Mouse (Mus musculus) ovary, postnatal 10 days (tissue): ENCODE measurements around the gene Olfr459.

ENCODE experiments used
- DNase-seq: peaks from one replicate; pipeline ENCODE4 v3.0.0; 2022; ENCODE audit warnings: low spot score

Olfr459 gene

GRCm38 (mm10) chr6:41775077-41775476 is at the start of gene Olfr459:
TSS of gene Olfr459 (minus strand) at chr6:41775177.
- DNase-seq, result no peak

DNA sequence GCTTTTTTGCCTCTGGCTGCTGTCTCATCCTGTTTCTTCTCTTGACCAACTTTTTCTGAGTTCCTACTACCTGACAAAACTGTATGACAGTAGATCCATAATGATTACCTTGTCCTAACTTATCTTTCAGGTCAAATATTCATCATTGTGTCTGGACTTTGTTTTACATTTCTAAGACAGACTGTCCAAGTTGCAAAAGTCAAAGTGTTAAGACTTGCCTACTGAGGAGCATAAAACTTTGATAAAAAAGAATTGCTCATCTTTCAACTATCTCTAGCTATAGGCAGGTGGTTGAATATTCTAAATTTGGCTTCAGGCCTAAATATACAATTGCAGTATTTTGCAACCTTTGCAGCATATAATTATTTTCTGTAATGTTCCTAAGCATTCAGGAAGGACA is 49.1 kb upstream of the Olfr459 start:
- DNase-seq, result no peak

DNA sequence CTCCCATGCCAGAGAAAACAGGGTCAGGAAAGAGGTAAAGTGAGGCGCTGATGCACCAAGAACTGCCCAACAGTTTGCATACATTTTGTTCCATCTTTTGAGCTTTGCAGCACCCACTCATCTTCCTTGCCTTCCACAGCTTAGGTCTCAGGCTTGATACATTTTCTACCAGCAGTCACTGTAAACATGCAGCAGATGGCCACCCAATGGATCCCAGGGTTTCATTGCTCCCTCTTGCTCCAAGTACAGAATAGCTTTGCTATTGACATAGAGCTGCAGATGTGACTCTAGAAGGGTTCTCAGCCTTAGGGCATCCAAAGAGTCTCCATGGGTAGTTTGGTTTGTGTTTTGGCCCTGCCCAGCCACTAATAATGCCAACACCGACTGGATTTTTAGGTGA is 11.7 kb upstream of the Olfr459 start:
- no peak for DNase-seq

DNA sequence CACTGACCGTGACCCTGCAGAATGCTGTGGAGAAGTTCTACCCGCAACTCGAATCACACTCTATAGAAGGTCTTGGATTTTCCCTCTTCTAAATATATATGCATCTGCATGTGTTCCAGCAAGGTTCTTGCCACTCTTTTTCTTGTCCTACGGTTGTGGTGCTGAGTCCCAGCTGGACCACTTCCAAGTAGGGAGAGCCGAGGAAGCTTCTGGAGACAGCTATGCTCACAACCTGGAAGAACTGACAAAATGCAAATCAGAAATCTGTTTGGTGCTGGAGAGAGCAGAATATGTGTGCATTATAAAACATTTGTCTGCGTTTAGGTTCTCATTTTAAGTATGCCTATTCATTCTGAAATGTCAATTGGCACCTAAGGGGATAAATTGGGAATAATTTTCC is 744 bp upstream of the Olfr459 start:
- no peak for DNase-seq

DNA sequence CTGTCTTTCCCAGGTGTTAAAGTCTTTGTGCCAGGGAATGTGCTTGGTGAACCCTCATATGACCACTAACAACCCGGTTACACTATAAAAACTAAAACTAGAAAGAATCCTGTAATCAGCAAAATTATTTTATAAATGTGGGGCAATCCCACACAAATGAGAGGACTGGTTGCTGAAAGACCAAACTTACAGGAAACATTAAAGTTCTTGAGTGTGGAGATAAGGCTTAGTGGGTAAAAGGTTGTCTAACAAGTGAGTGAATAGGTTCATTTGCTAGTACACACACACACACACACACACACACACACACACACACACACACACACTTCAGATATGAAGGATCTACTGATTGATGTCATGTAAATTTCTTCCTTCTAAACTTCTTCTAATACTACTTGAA is 5.1 kb downstream of the Olfr459 start:
- DNase-seq, result no peak

DNA sequence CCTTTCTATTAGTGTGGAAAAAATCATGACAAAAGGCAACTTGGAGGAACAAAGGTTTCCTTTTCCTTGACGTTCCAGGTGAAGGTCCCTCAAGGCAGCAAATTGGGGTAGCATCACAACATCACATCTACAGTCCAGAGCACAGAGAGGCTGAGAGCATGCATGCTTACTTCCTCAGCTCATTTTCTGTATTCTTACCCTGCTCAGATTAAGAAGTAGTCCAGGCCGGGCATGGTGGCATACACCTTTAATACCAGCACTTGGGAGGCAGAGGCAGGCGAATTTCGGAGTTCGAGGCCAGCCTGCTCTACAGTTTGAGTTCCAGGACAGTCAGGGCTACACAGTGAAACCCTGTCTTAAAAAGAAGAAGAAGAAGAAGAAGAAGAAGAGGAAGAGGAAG is 10.7 kb downstream of the Olfr459 start:
- no peak for DNase-seq

- no peak for DNase-seq
Observed at GRCm38 (mm10) chr6:41762370-41762757, 12.6 kb downstream of the Olfr459 start.

DNA sequence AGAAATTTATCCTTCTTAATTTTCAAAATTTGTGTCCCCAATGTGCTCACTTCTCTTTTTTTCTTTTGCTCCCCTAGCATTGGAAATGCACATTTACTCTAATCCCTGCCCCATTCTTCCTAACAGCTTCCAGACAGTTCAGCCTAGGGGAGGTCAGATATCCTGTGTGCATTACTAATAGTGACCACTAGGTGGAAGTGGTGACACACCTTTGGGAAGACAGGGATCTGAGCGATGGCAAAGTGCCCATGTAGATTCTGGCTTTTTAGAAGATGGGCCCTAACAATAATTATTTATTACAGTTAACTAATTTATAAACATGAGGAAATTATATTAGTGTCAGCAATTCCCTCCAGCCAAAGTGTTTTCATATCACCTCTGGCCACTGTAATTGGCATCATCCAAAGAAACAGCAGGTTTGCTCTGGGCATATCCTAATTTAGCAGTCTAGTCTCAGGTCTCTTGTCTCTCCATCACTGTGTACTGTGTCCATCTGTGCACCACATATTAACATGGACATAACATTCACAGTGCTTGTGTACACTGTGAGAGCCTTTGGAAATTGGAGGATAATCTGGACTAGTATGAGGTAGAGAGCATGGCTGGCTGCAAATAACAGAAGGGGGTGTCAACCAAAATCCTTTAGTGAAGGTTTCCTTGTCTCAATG is 13.1 kb downstream of the Olfr459 start:
- DNase-seq, result peak; percentile 3

GRCm38 (mm10) chr6:41759618-41760017 is 15.4 kb downstream of the Olfr459 start:
- no peak for DNase-seq

GRCm38 (mm10) chr6:41758421-41758820 is 16.6 kb downstream of the Olfr459 start:
- DNase-seq, result no peak

- DNase-seq, result no peak
Observed at GRCm38 (mm10) chr6:41757199-41757598, 17.8 kb downstream of the Olfr459 start.

DNA sequence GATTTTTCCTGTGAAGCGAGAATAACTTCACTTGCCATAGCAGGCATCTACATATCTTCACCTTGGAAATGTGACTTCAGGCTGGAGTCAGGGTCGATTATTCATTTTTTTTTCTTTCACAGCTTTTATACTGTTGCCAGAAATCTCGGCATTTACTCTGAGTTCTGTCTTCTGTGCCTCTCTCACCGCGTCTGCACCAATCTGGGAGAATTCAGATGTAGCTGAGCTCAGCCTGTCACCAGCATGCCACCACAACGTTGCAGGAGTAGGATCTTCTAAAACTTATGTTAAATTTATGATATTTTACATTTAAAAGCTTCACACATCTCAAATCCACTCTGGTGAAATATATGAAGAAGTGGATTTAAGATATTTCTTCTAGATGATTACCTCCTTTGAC is 20.4 kb downstream of the Olfr459 start:
- DNase-seq, result no peak

DNA sequence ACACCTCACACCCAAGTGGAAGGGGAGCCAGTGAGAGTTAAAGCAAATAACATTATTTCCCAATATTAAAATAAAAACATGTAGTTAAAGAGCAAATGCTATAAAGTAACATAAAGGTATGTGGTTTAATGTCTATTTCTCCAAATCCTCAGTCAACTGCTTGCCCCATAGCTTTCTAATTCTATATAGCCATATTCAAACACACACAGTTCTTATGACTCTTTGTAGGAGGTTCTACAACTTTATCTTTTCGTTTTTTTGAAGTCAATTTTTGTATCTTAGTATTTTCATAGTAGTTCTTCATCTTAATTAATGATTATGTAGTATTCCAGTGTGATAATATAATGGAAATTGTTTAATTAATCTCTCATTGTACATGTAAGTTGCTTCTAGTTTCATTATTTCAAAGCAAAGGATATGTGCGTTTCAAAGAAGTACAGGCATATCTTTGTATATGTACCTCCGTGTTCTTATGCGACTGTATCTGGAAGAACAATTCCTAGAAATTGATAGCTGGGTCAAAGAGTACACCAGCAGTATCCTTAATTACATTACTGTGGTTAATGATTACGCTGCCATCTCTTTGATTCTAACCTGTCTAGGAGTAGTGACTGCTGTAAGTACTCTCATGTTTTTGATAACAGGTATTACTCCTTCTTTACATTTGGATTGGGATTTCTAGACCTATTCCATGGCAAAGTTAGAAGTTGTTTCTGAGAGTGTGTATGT is 30.1 kb downstream of the Olfr459 start:
- DNase-seq, result no peak

- no peak for DNase-seq
Observed at GRCm38 (mm10) chr6:41741101-41741500, 33.9 kb downstream of the Olfr459 start.

GRCm38 (mm10) chr6:41734719-41735470 is 40.1 kb downstream of the Olfr459 start:
- DNase-seq, result no peak

DNA sequence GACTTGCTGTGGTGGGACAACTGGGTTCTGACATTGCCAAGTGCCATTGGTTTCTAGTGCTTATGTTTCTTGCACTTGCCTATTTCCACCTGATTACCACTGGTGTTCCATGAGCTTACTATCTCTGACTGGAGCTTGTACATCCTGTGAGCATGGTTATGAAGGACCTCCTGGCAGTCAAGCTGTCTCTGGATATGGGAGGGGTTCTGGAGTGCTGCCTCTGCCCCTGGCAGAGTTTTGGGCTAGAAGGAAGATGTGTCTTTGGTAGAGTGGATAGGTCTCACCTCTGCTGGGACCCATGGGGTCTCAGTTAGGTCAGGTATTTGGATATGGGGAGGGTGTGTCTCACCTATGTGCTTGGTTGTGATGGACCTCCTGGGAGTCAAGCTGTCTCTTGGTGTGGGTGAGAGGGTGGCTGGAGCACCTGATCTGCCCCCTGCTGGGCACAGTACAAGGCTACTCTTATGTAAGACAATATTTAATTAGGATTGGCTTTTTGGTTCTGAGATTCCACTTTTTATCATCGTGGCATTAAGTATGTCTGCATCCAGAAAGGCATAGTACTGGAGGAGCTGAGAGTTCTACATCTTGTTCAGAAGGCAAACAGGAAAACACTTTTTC is 46.9 kb downstream of the Olfr459 start:
- no peak for DNase-seq

DNA sequence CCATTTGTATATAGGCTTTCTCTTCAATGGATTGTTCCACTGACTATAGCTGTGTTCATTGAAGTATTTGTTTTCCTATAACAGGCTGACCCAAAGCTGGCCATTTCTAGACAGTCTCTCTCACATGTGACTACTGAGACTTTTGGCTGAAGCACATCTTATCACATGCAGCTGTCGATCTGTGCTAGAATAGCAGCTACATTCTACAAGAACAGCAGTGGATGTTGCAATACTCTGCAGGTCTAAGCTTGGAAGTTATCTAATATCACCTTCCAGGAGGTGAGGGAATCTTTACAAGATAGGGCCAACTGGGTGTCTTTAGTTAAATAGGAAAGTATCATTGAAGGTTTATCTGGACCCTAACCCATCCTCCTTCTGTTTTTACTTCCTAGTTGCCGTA is 53.5 kb downstream of the Olfr459 start:
- no peak for DNase-seq
